Mouse (Mus musculus): ENCODE measurements at regions not wholly inside any gene's neighbourhood (a gene's known extent, or its start where the extent isn't known, plus 50 kb on each side); places are given as distances from the start of the nearest gene placed in this dataset.

- Histone ChIP-seq H3K79me2 (ENCODE audit: control insufficient read depth, insufficient read depth) (no peaks in the 10 kb centered on the region), H3K36me3 (ENCODE audit: control insufficient read depth, insufficient read depth) (no peaks in the 10 kb centered on the region), H3K27me3 (ENCODE audit: control insufficient read depth, insufficient read depth, insufficient read length) (no peaks in the 10 kb centered on the region), H3ac (ENCODE audit: control insufficient read depth, insufficient read length, low read depth) (no peak overlapping the region), H3K4me3 (ENCODE audit: insufficient read depth, poor library complexity, severe bottlenecking) (no peak overlapping the region), H3K79me3 (ENCODE audit: low read depth) (no peaks in the 10 kb centered on the region)
- no peak for TF ChIP-seq CTCF (IDR thresholded peaks at IDR 0.05; ENCODE audit: control insufficient read depth, insufficient read depth, insufficient read length)
- no peak for TF ChIP-seq CEBPB (IDR thresholded peaks at IDR 0.05; ENCODE audit: low read depth)
- TF ChIP-seq MYOG (IDR thresholded peaks at IDR 0.05; ENCODE audit: control insufficient read depth, extremely low read depth, insufficient read length) = no peak
- TF ChIP-seq MYOD1 (IDR thresholded peaks at IDR 0.05; ENCODE audit: control insufficient read depth, insufficient read length, low read depth) = no peak
Observed at GRCm38 (mm10) chr12:52413046-52413473, 90.7 kb upstream of the Arhgap5 start.

- no peak overlapping the region for H3ac ChIP-seq (ENCODE audit: control insufficient read depth, insufficient read length, low read depth)
- H3K27me3 ChIP-seq (ENCODE audit: control insufficient read depth, insufficient read depth, insufficient read length) = no peaks in the 10 kb centered on the region
- no peak for TF ChIP-seq MAX (IDR thresholded peaks at IDR 0.05)
- no peak for TF ChIP-seq MYOG (IDR thresholded peaks at IDR 0.05; ENCODE audit: control insufficient read depth, extremely low read depth, insufficient read length)
- no peak for TF ChIP-seq USF1 (IDR thresholded peaks at IDR 0.05; ENCODE audit: low read depth)
- no peak for TF ChIP-seq FOSL1 (IDR thresholded peaks at IDR 0.05; ENCODE audit: insufficient read depth, low read length, poor library complexity, severe bottlenecking)
- no peak for TF ChIP-seq CEBPB (IDR thresholded peaks at IDR 0.05; ENCODE audit: low read depth)
- TF ChIP-seq MYOD1 (IDR thresholded peaks at IDR 0.05; ENCODE audit: control insufficient read depth, insufficient read length, low read depth) = no peak
- no peak for TF ChIP-seq CTCF (IDR thresholded peaks at IDR 0.05; ENCODE audit: control insufficient read depth, insufficient read depth, insufficient read length)
- H3K79me3 ChIP-seq (ENCODE audit: low read depth) = no peaks in the 10 kb centered on the region
- no peaks in the 10 kb centered on the region for H3K79me2 ChIP-seq (ENCODE audit: control insufficient read depth, insufficient read depth)
- no peaks in the 10 kb centered on the region for H3K36me3 ChIP-seq (ENCODE audit: control insufficient read depth, insufficient read depth)
- no peak overlapping the region for H3K4me3 ChIP-seq (ENCODE audit: insufficient read depth, poor library complexity, severe bottlenecking)
Observed at GRCm38 (mm10) chr12:52422729-52423128, 81.0 kb upstream of the Arhgap5 start.

DNA sequence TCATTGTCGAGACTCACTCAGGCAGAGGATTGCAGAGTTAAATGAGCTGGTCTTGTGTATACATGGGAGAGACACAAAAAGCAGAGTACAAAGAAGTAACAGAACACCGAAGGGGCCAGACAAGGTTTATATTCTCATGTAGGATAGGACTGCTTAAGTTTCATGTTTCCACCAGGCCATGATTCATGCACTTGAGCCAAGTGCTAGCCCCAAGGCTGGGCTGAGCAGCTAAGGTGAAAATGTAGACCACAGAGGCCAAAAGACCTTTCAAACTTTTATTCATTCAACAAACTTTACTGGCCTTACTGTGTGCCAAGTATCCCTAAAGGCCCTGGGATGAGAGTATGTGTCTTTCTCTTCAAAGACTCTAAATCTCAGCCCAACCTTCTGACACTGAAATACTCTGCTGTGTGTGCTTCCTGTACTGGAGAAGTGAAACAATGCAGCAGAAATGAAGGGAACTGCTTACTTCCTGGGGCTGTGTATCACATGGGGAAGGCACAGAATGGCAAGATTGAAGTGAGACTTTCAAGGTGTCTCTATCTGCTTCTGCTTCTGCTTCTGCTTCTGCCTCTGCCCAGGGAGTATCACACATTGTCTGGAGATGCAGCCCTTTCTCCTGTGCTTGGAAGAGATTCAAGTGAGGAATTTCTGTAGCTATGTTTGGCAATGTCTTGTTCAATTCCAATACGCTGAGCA is 79.3 kb upstream of the Arhgap5 start:
- TF ChIP-seq MYOG (IDR thresholded peaks at IDR 0.05; ENCODE audit: control insufficient read depth, extremely low read depth, insufficient read length) (no peak), CEBPB (IDR thresholded peaks at IDR 0.05; ENCODE audit: low read depth) (no peak), MAX (IDR thresholded peaks at IDR 0.05) (no peak), FOSL1 (IDR thresholded peaks at IDR 0.05; ENCODE audit: insufficient read depth, low read length, poor library complexity, severe bottlenecking) (no peak), MYOD1 (IDR thresholded peaks at IDR 0.05; ENCODE audit: control insufficient read depth, insufficient read length, low read depth) (no peak), CTCF (IDR thresholded peaks at IDR 0.05; ENCODE audit: control insufficient read depth, insufficient read depth, insufficient read length) (no peak), USF1 (IDR thresholded peaks at IDR 0.05; ENCODE audit: low read depth) (no peak)
- no peak overlapping the region for H3ac ChIP-seq (ENCODE audit: control insufficient read depth, insufficient read length, low read depth)

GRCm38 (mm10) chr12:52429935-52430334 is 73.8 kb upstream of the Arhgap5 start:
- no peak overlapping the region for H3ac ChIP-seq (ENCODE audit: control insufficient read depth, insufficient read length, low read depth)
- H3K79me2 ChIP-seq (ENCODE audit: control insufficient read depth, insufficient read depth) = no peaks in the 10 kb centered on the region
- no peaks in the 10 kb centered on the region for H3K27me3 ChIP-seq (ENCODE audit: control insufficient read depth, insufficient read depth, insufficient read length)
- TF ChIP-seq MYOG (IDR thresholded peaks at IDR 0.05; ENCODE audit: control insufficient read depth, extremely low read depth, insufficient read length) (no peak), USF1 (IDR thresholded peaks at IDR 0.05; ENCODE audit: low read depth) (no peak), CEBPB (IDR thresholded peaks at IDR 0.05; ENCODE audit: low read depth) (no peak), MAX (IDR thresholded peaks at IDR 0.05) (no peak), MYOD1 (IDR thresholded peaks at IDR 0.05; ENCODE audit: control insufficient read depth, insufficient read length, low read depth) (no peak), FOSL1 (IDR thresholded peaks at IDR 0.05; ENCODE audit: insufficient read depth, low read length, poor library complexity, severe bottlenecking) (no peak), CTCF (IDR thresholded peaks at IDR 0.05; ENCODE audit: control insufficient read depth, insufficient read depth, insufficient read length) (no peak)
- no peaks in the 10 kb centered on the region for H3K79me3 ChIP-seq (ENCODE audit: low read depth)
- H3K36me3 ChIP-seq (ENCODE audit: control insufficient read depth, insufficient read depth) = no peaks in the 10 kb centered on the region
- H3K4me3 ChIP-seq (ENCODE audit: insufficient read depth, poor library complexity, severe bottlenecking) = no peak overlapping the region

More for the DNA sequence above, 79.3 kb upstream of the Arhgap5 start:
- Histone ChIP-seq H3K27me3 (ENCODE audit: control insufficient read depth, insufficient read depth, insufficient read length) (no peaks in the 10 kb centered on the region), H3K79me3 (ENCODE audit: low read depth) (no peaks in the 10 kb centered on the region), H3K79me2 (ENCODE audit: control insufficient read depth, insufficient read depth) (no peaks in the 10 kb centered on the region), H3K36me3 (ENCODE audit: control insufficient read depth, insufficient read depth) (no peaks in the 10 kb centered on the region), H3K4me3 (ENCODE audit: insufficient read depth, poor library complexity, severe bottlenecking) (no peak overlapping the region)

DNA sequence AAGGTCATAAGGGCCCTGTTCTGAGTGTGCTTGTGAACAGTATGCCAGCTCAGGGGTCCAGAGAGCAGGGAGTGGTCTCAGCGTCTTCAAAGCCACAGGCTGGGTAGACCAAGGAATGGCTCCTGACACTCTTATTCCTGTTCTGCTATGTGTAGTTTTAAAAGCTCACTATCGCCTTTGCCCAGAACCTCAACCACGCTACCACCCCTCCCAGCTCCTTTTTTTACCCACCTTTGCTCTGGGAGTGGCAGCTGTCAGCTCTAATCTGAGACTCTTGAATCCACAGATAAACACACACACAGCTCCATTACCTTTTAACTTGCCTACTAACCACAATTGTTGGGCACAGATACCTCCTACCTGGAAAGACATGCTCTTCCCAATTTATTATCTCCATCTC is 71.8 kb upstream of the Arhgap5 start:
- H3K79me3 ChIP-seq (ENCODE audit: low read depth) = no peaks in the 10 kb centered on the region
- TF ChIP-seq CTCF (IDR thresholded peaks at IDR 0.05; ENCODE audit: control insufficient read depth, insufficient read depth, insufficient read length) (no peak), FOSL1 (IDR thresholded peaks at IDR 0.05; ENCODE audit: insufficient read depth, low read length, poor library complexity, severe bottlenecking) (no peak), CEBPB (IDR thresholded peaks at IDR 0.05; ENCODE audit: low read depth) (no peak), MAX (IDR thresholded peaks at IDR 0.05) (no peak), USF1 (IDR thresholded peaks at IDR 0.05; ENCODE audit: low read depth) (no peak), MYOG (IDR thresholded peaks at IDR 0.05; ENCODE audit: control insufficient read depth, extremely low read depth, insufficient read length) (no peak)
- H3K27me3 ChIP-seq (ENCODE audit: control insufficient read depth, insufficient read depth, insufficient read length) = no peaks in the 10 kb centered on the region
- no peak overlapping the region for H3ac ChIP-seq (ENCODE audit: control insufficient read depth, insufficient read length, low read depth)
- no peak overlapping the region for H3K4me3 ChIP-seq (ENCODE audit: insufficient read depth, poor library complexity, severe bottlenecking)
- H3K36me3 ChIP-seq (ENCODE audit: control insufficient read depth, insufficient read depth) = no peaks in the 10 kb centered on the region
- no peaks in the 10 kb centered on the region for H3K79me2 ChIP-seq (ENCODE audit: control insufficient read depth, insufficient read depth)

DNA sequence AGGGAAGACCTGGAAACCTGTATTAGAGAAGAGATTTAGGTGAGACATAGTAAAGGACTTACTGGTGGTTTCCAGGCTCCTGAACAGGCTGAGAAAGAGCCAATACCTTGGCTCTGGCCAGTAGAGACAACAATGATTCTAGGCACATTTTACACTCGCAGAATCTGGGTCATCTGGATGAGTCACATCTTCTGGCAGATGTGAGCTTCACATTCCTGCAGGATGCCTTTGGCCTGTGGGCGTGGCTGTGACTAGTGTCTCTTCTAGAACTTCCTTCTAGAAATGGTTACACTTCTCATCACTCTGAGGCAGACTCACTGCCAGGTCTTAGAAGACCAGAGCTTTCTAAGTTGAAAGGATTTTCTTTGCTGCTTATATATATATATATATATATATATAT is 69.8 kb upstream of the Arhgap5 start:
- no peaks in the 10 kb centered on the region for H3K36me3 ChIP-seq (ENCODE audit: control insufficient read depth, insufficient read depth)
- H3K79me3 ChIP-seq (ENCODE audit: low read depth) = no peaks in the 10 kb centered on the region
- H3K27me3 ChIP-seq (ENCODE audit: control insufficient read depth, insufficient read depth, insufficient read length) = no peaks in the 10 kb centered on the region
- no peak overlapping the region for H3ac ChIP-seq (ENCODE audit: control insufficient read depth, insufficient read length, low read depth)
- no peaks in the 10 kb centered on the region for H3K79me2 ChIP-seq (ENCODE audit: control insufficient read depth, insufficient read depth)
- TF ChIP-seq FOSL1 (IDR thresholded peaks at IDR 0.05; ENCODE audit: insufficient read depth, low read length, poor library complexity, severe bottlenecking) = peak; percentile 69
- TF ChIP-seq CTCF (IDR thresholded peaks at IDR 0.05; ENCODE audit: control insufficient read depth, insufficient read depth, insufficient read length) = no peak
- no peak for TF ChIP-seq MYOD1 (IDR thresholded peaks at IDR 0.05; ENCODE audit: control insufficient read depth, insufficient read length, low read depth)
- no peak for TF ChIP-seq MYOG (IDR thresholded peaks at IDR 0.05; ENCODE audit: control insufficient read depth, extremely low read depth, insufficient read length)
- peak; percentile 63 for TF ChIP-seq MAX (IDR thresholded peaks at IDR 0.05)
- TF ChIP-seq CEBPB (IDR thresholded peaks at IDR 0.05; ENCODE audit: low read depth) = no peak
- H3K4me3 ChIP-seq (ENCODE audit: insufficient read depth, poor library complexity, severe bottlenecking) = no peak overlapping the region
